Mouse (Mus musculus): ENCODE data around the gene Itm2b. TPM values are rescaled to one million over a fixed set of nuclear protein-coding genes. Genes with fewer than 3 reads are reported as not detected.
A peak's percentile ranks its signal among the peaks of the same experiment; 100 is the strongest.

Itm2b gene
- polyA plus RNA-seq, 1 experiment, result 6,968 TPM

GRCm38 (mm10) chr14:73394263-73395006 lies 9.3 kb upstream of the Itm2b start:
- DNase-seq (ENCODE audit: low read depth), result no peak

GRCm38 (mm10) chr14:73391457-73391856 lies 6.4 kb upstream of the Itm2b start:
- DNase-seq (ENCODE audit: low read depth), result peak; percentile 85

- DNase-seq (ENCODE audit: low read depth), result no peak
Observed at GRCm38 (mm10) chr14:73390196-73390595, 5.1 kb upstream of the Itm2b start.

- no peak for DNase-seq (ENCODE audit: low read depth)
Observed at GRCm38 (mm10) chr14:73389059-73389458, 4.0 kb upstream of the Itm2b start.

- DNase-seq (ENCODE audit: low read depth), result no peak
Observed at GRCm38 (mm10) chr14:73388546-73388945, 3.5 kb upstream of the Itm2b start.

- DNase-seq (ENCODE audit: low read depth), result no peak
Observed at GRCm38 (mm10) chr14:73386493-73386892, 1.4 kb upstream of the Itm2b start.

GRCm38 (mm10) chr14:73385720-73386374 lies 758 bp upstream of the Itm2b start:
- DNase-seq (ENCODE audit: low read depth), result no peak

GRCm38 (mm10) chr14:73384546-73384912 lies 560 bp downstream of the Itm2b start:
- DNase-seq (ENCODE audit: low read depth), result no peak

- DNase-seq (ENCODE audit: low read depth), result no peak
Observed at GRCm38 (mm10) chr14:73383746-73384145, 1.3 kb downstream of the Itm2b start.

GRCm38 (mm10) chr14:73382699-73383098 lies 2.4 kb downstream of the Itm2b start:
- peak; percentile 77 for DNase-seq (ENCODE audit: low read depth)

GRCm38 (mm10) chr14:73381559-73381958 lies 3.5 kb downstream of the Itm2b start:
- DNase-seq (ENCODE audit: low read depth), result no peak

GRCm38 (mm10) chr14:73377804-73378203 lies 7.3 kb downstream of the Itm2b start:
- DNase-seq (ENCODE audit: low read depth), result no peak

- no peak for DNase-seq (ENCODE audit: low read depth)
Observed at GRCm38 (mm10) chr14:73376920-73377319, 8.2 kb downstream of the Itm2b start.

- no peak for DNase-seq (ENCODE audit: low read depth)
Observed at GRCm38 (mm10) chr14:73375903-73376302, 9.2 kb downstream of the Itm2b start.

- DNase-seq (ENCODE audit: low read depth), result no peak
Observed at GRCm38 (mm10) chr14:73375445-73375844, 9.6 kb downstream of the Itm2b start.

GRCm38 (mm10) chr14:73374315-73374890 lies 10.7 kb downstream of the Itm2b start:
- no peak for DNase-seq (ENCODE audit: low read depth)

- DNase-seq (ENCODE audit: low read depth), result no peak
Observed at GRCm38 (mm10) chr14:73373606-73374005, 11.5 kb downstream of the Itm2b start.

GRCm38 (mm10) chr14:73372990-73373389 lies 12.1 kb downstream of the Itm2b start:
- DNase-seq (ENCODE audit: low read depth), result no peak

- DNase-seq (ENCODE audit: low read depth), result no peak
Observed at GRCm38 (mm10) chr14:73371577-73371976, 13.5 kb downstream of the Itm2b start.

- DNase-seq (ENCODE audit: low read depth), result no peak
Observed at GRCm38 (mm10) chr14:73370695-73371372, 14.3 kb downstream of the Itm2b start.

GRCm38 (mm10) chr14:73370078-73370670 lies 14.9 kb downstream of the Itm2b start:
- no peak for DNase-seq (ENCODE audit: low read depth)

GRCm38 (mm10) chr14:73369634-73370033 lies 15.5 kb downstream of the Itm2b start:
- DNase-seq (ENCODE audit: low read depth), result no peak
